In genomic region chr11:111523465-111523864, GRCm38 (mm10) we compare ENCODE assay signal across 8 mouse cellular contexts.
DNase-seq lines count a peak whose midpoint lies in the region; ATAC-seq and TF ChIP-seq lines count a peak whose summit lies in the region.

No protein-coding gene starts in this region.

- no peaks in the 10 kb centered on the region for H3K36me3 ChIP-seq in midbrain, embryonic 10.5 days
- H3K36me3 ChIP-seq in midbrain, embryonic 13.5 days: no peaks in the 10 kb centered on the region
- H3K36me3 ChIP-seq in embryonic facial prominence, embryonic 11.5 days (replicated peaks; ENCODE audit: control insufficient read depth, insufficient read depth, low read depth, low read length): no peaks in the 10 kb centered on the region
- no peaks in the 10 kb centered on the region for H3K36me3 ChIP-seq in liver, embryonic 14.5 days (replicated peaks; ENCODE audit: control insufficient read depth, insufficient read depth, low read depth)

- no peak overlapping the region for H3K27ac ChIP-seq in midbrain, embryonic 10.5 days (replicated peaks)
- H3K27ac ChIP-seq in midbrain, embryonic 13.5 days: no peak overlapping the region
- no peak overlapping the region for H3K27ac ChIP-seq in embryonic facial prominence, embryonic 11.5 days (replicated peaks; ENCODE audit: low read depth, low read length)
- no peak overlapping the region for H3K27ac ChIP-seq in liver, embryonic 14.5 days

- no peak for TF ChIP-seq EP300 in liver, embryonic 14.5 days (IDR thresholded peaks at IDR 0.05; ENCODE audit: low read depth)

- no peaks in the 10 kb centered on the region for H3K27me3 ChIP-seq in midbrain, embryonic 10.5 days (ENCODE audit: low read depth, poor library complexity, severe bottlenecking)
- no peaks in the 10 kb centered on the region for H3K27me3 ChIP-seq in midbrain, embryonic 13.5 days
- H3K27me3 ChIP-seq in embryonic facial prominence, embryonic 11.5 days (ENCODE audit: control insufficient read depth, insufficient read depth, low read length): no peaks in the 10 kb centered on the region
- no peaks in the 10 kb centered on the region for H3K27me3 ChIP-seq in liver, embryonic 14.5 days (ENCODE audit: control insufficient read depth, insufficient read depth, low read length)

- ATAC-seq in midbrain, embryonic 13.5 days: no peak
- no peak for ATAC-seq in embryonic facial prominence, embryonic 11.5 days (replicated peaks; ENCODE audit: insufficient number of reproducible peaks, low FRiP score, low TSS enrichment, low read depth)
- ATAC-seq in liver, embryonic 14.5 days (ENCODE audit: insufficient read depth): no peak
- no peak for ATAC-seq in erythroid progenitor cell, adult 5-6 weeks (replicated peaks; ENCODE audit: low FRiP score, poor library complexity, severe bottlenecking)

- WGBS in midbrain, embryonic 10.5 days: 68% methylated on average over 8 of the region's 8 CpGs
- WGBS in midbrain, embryonic 13.5 days: 64% methylated on average over 8 of the region's 8 CpGs
- WGBS in embryonic facial prominence, embryonic 11.5 days: 69% methylated on average over 8 of the region's 8 CpGs
- 43% methylated on average over 8 of the region's 8 CpGs for WGBS in liver, embryonic 14.5 days (ENCODE audit: insufficient replicate concordance)

- no peak overlapping the region for H3K4me2 ChIP-seq in midbrain, embryonic 13.5 days (replicated peaks)
- H3K4me2 ChIP-seq in embryonic facial prominence, embryonic 11.5 days (ENCODE audit: low read depth, low read length): no peak overlapping the region
- no peak overlapping the region for H3K4me2 ChIP-seq in liver, embryonic 14.5 days (ENCODE audit: low read depth)

- H3K9me3 ChIP-seq in midbrain, embryonic 10.5 days (replicated peaks): no peaks in the 10 kb centered on the region
- H3K9me3 ChIP-seq in midbrain, embryonic 13.5 days: no peaks in the 10 kb centered on the region
- H3K9me3 ChIP-seq in embryonic facial prominence, embryonic 11.5 days (replicated peaks; ENCODE audit: control insufficient read depth, low read length): no peaks in the 10 kb centered on the region
- H3K9me3 ChIP-seq in liver, embryonic 14.5 days (ENCODE audit: control insufficient read depth, low read length): no peaks in the 10 kb centered on the region

- peak; percentile 36 for DNase-seq in midbrain, embryonic 10.5 days (ENCODE audit: low spot score)
- peak; percentile 75 for DNase-seq in adrenal gland, postnatal 10 days
- DNase-seq in embryonic facial prominence, embryonic 11.5 days (ENCODE audit: low spot score): peak; percentile 49
- peak; percentile 35 for DNase-seq in kidney, adult 9 months
- DNase-seq in liver, embryonic 14.5 days (ENCODE audit: low read depth in 3 of 3, low spot score in 3 of 3): peak in 1 of 3 experiments; percentile 19
- DNase-seq in right cerebral cortex, adult 18-20 months: peak; percentile 68

- no peaks in the 10 kb centered on the region for H3K4me1 ChIP-seq in midbrain, embryonic 10.5 days
- H3K4me1 ChIP-seq in midbrain, embryonic 13.5 days (replicated peaks): peaks cover 3% of the 10 kb centered on the region; the same call in 1 of the 2 replicates
- H3K4me1 ChIP-seq in embryonic facial prominence, embryonic 11.5 days (ENCODE audit: control insufficient read depth, insufficient read depth, low read length): no peaks in the 10 kb centered on the region
- H3K4me1 ChIP-seq in liver, embryonic 14.5 days (replicated peaks; ENCODE audit: control insufficient read depth in 2 of 2, insufficient read depth in 2 of 2, low read length in 1 of 2): no peaks in the 10 kb centered on the region

- TF ChIP-seq CTCF in liver, embryonic 14.5 days (IDR thresholded peaks at IDR 0.05; ENCODE audit: low read depth): peak; percentile 74

- H3K9ac ChIP-seq in midbrain, embryonic 13.5 days (replicated peaks): no peak overlapping the region
- H3K9ac ChIP-seq in embryonic facial prominence, embryonic 11.5 days (replicated peaks; ENCODE audit: low read length): no peak overlapping the region
- H3K9ac ChIP-seq in liver, embryonic 14.5 days (replicated peaks): no peak overlapping the region

- H3K4me3 ChIP-seq in midbrain, embryonic 10.5 days: no peak overlapping the region
- no peak overlapping the region for H3K4me3 ChIP-seq in midbrain, embryonic 13.5 days (replicated peaks)
- no peak overlapping the region for H3K4me3 ChIP-seq in embryonic facial prominence, embryonic 11.5 days (ENCODE audit: low read depth, low read length)
- no peak overlapping the region for H3K4me3 ChIP-seq in liver, embryonic 14.5 days (ENCODE audit: insufficient read depth in 1 of 2, low read depth in 2 of 2, low read length in 2 of 2)
